Mouse (Mus musculus) limb, embryonic 13.5 days (tissue): ENCODE measurements around the gene 4930407I10Rik. TPM values are rescaled to one million over a fixed set of nuclear protein-coding genes. Genes with fewer than 3 reads are reported as not detected.

Experiments
- ATAC-seq: fragments of 200-750 bp; cut with Nextera tagmentation; 2 replicates; pipeline ENCODE4 v1.8.0; 2017; ENCODE audit warnings: low read depth, moderate number of reproducible peaks, moderate TSS enrichment; ENCODE audit not compliant: low FRiP score
- H3K27ac ChIP-seq: fragments of 300-500 bp; sonication (generic); 2 replicates; pipeline ENCODE4 v1.5.1; 2015; ENCODE audit warnings: inconsistent platforms, mild to moderate bottlenecking, moderate library complexity
- H3K27me3 ChIP-seq: fragments of 300-500 bp; sonication (generic); 2 replicates; pipeline ENCODE4 v1.6.1; 2015; ENCODE audit warnings: mild to moderate bottlenecking, inconsistent platforms
- H3K36me3 ChIP-seq: fragments of 300-500 bp; sonication (generic); 2 replicates; pipeline ENCODE4 v1.6.1; 2015; ENCODE audit warnings: inconsistent platforms, mild to moderate bottlenecking, moderate library complexity
- H3K4me1 ChIP-seq: fragments of 300-500 bp; sonication (generic); 2 replicates; pipeline ENCODE4 v1.6.1; 2015; ENCODE audit warnings: inconsistent platforms
- H3K4me2 ChIP-seq: fragments of 300-500 bp; sonication (generic); replicated peaks from 2 replicates; pipeline ENCODE4 v1.6.1; 2015; ENCODE audit warnings: inconsistent platforms, mild to moderate bottlenecking, moderate library complexity
- H3K4me3 ChIP-seq: fragments of 300-500 bp; sonication (generic); 2 replicates; pipeline ENCODE4 v1.5.1; 2015; ENCODE audit warnings: moderate library complexity, mild to moderate bottlenecking, inconsistent platforms
- H3K9ac ChIP-seq: fragments of 300-500 bp; sonication (generic); 2 replicates; pipeline ENCODE4 v1.6.1; 2015; ENCODE audit warnings: mild to moderate bottlenecking, inconsistent platforms
- H3K9me3 ChIP-seq: fragments of 300-500 bp; sonication (generic); 2 replicates; pipeline ENCODE4 v1.6.1; 2016; ENCODE audit warnings: inconsistent platforms
- WGBS: fragments of 180-500 bp; shearing (Covaris S2); methylation state at CpG from one replicate; pipeline ENCODE4 v1.1.7; 2015; 5-methylcytosine and 5-hydroxymethylcytosine counted together
- polyA plus RNA-seq: library from polyadenylated mRNA; unstranded; fragments of >200 nt; fragmentation: Nextera tagmentation; extraction: Ambion mirVana; gene quantifications from 2 replicates; pipeline ENCODE4 v1.2.1, GENCODE M21; 2015

The 4930407I10Rik gene
- polyA plus RNA-seq, 1 experiment from 2014 or later: 0.03 TPM

GRCm38 (mm10) chr15:82027726-82028125, 31.2 kb upstream of the 4930407I10Rik start:
- Histone ChIP-seq H3K27ac (no peak overlapping the region), H3K4me3 (no peak overlapping the region), H3K9ac (no peak overlapping the region), H3K36me3 (peaks cover 97% of the 10 kb centered on the region), H3K4me2 (no peak overlapping the region), H3K27me3 (no peaks in the 10 kb centered on the region), H3K4me1 (no peaks in the 10 kb centered on the region), H3K9me3 (no peaks in the 10 kb centered on the region)
- no peak for ATAC-seq
- WGBS: 76% methylated on average over 7 of the region's 7 CpGs

GRCm38 (mm10) chr15:82032386-82032785, 26.6 kb upstream of the 4930407I10Rik start:
- H3K27ac ChIP-seq: no peak overlapping the region
- no peak for ATAC-seq
- 0 out of 2 replicates have a peak overlapping the region, but pooled peaks have one; percentile 31 for H3K9ac ChIP-seq
- peaks cover 92% of the 10 kb centered on the region for H3K36me3 ChIP-seq
- H3K27me3 ChIP-seq: no peaks in the 10 kb centered on the region
- no peaks in the 10 kb centered on the region for H3K9me3 ChIP-seq
- H3K4me2 ChIP-seq: no peak overlapping the region
- no peak overlapping the region for H3K4me3 ChIP-seq
- H3K4me1 ChIP-seq: no peaks in the 10 kb centered on the region
- 88% methylated on average over 7 of the region's 7 CpGs for WGBS

GRCm38 (mm10) chr15:82033762-82034161, 25.2 kb upstream of the 4930407I10Rik start, which contains the start of gene Desi1:
Desi1 (minus strand) TSS chr15:82033862.
- no peaks in the 10 kb centered on the region for H3K27me3 ChIP-seq

GRCm38 (mm10) chr15:82035904-82036689, 22.9 kb upstream of the 4930407I10Rik start:
- no peak overlapping the region for H3K4me3 ChIP-seq
- H3K36me3 ChIP-seq: peaks cover 94% of the 10 kb centered on the region
- no peak overlapping the region for H3K9ac ChIP-seq
- no peak overlapping the region for H3K4me2 ChIP-seq
- H3K27me3 ChIP-seq: no peaks in the 10 kb centered on the region
- H3K4me1 ChIP-seq: no peaks in the 10 kb centered on the region
- H3K9me3 ChIP-seq: no peaks in the 10 kb centered on the region
- ATAC-seq: no peak
- no peak overlapping the region for H3K27ac ChIP-seq
- WGBS: 81% methylated on average over 12 of the region's 12 CpGs

More at GRCm38 (mm10) chr15:82033762-82034161, 25.2 kb upstream of the 4930407I10Rik start, which contains the start of gene Desi1:
- Histone ChIP-seq H3K4me3 (no peak within 1 kb of the TSS), H3K4me1 (no peaks in the 10 kb centered on the region), H3K27ac (no peak within 1 kb of the TSS), H3K9ac (no peak within 1 kb of the TSS), H3K36me3 (peaks cover 93% of the 10 kb centered on the region), H3K9me3 (no peaks in the 10 kb centered on the region), H3K4me2 (no peak within 1 kb of the TSS)
- ATAC-seq: no peak
- 93% methylated on average over 4 of the region's 4 CpGs for WGBS

- Histone ChIP-seq H3K9ac (no peak overlapping the region), H3K4me1 (peaks cover 4% of the 10 kb centered on the region), H3K36me3 (peaks cover 70% of the 10 kb centered on the region), H3K4me3 (no peak overlapping the region), H3K27me3 (no peaks in the 10 kb centered on the region), H3K4me2 (no peak overlapping the region), H3K9me3 (no peaks in the 10 kb centered on the region), H3K27ac (no peak overlapping the region)
- WGBS: 91% methylated on average over 1 of the region's 1 CpGs
- ATAC-seq: no peak
Observed at GRCm38 (mm10) chr15:82040650-82041049, 18.3 kb upstream of the 4930407I10Rik start.

- Histone ChIP-seq H3K4me1 (peaks cover 16% of the 10 kb centered on the region), H3K36me3 (peaks cover 35% of the 10 kb centered on the region), H3K27ac (no peak overlapping the region), H3K4me3 (no peak overlapping the region), H3K27me3 (no peaks in the 10 kb centered on the region), H3K4me2 (no peak overlapping the region), H3K9me3 (no peaks in the 10 kb centered on the region), H3K9ac (no peak overlapping the region)
- 98% methylated on average over 7 of the region's 7 CpGs for WGBS
- no peak for ATAC-seq
Observed at GRCm38 (mm10) chr15:82044166-82044784, 14.7 kb upstream of the 4930407I10Rik start.

GRCm38 (mm10) chr15:82046246-82046891, 12.6 kb upstream of the 4930407I10Rik start:
- whole genome bisulfite sequencing: 3% methylated on average over 26 of the region's 26 CpGs

GRCm38 (mm10) chr15:82047080-82047883, 11.7 kb upstream of the 4930407I10Rik start, which contains the start of gene Snu13:
Snu13 (minus strand) TSS chr15:82047598.
- peak within 1 kb of the TSS; percentile 71 for H3K4me3 ChIP-seq
- under 1% methylated on average over 74 of the region's 74 CpGs for WGBS
- H3K36me3 ChIP-seq: peaks cover 16% of the 10 kb centered on the region
- H3K9me3 ChIP-seq: no peaks in the 10 kb centered on the region
- H3K4me1 ChIP-seq: peaks cover 16% of the 10 kb centered on the region
- H3K4me2 ChIP-seq: peak within 1 kb of the TSS; percentile 86
- peak within 1 kb of the TSS; percentile 80 for H3K27ac ChIP-seq
- peak within 1 kb of the TSS; percentile 88 for H3K9ac ChIP-seq
- no peaks in the 10 kb centered on the region for H3K27me3 ChIP-seq
- ATAC-seq: peak; percentile 89; the same call in 1 of the 2 replicates

More at GRCm38 (mm10) chr15:82046246-82046891, 12.6 kb upstream of the 4930407I10Rik start:
- H3K36me3 ChIP-seq: peaks cover 17% of the 10 kb centered on the region
- H3K27ac ChIP-seq: no peak overlapping the region
- no peak for ATAC-seq
- peak overlapping the region; percentile 71 for H3K4me3 ChIP-seq
- peak overlapping the region; percentile 88 for H3K9ac ChIP-seq
- H3K27me3 ChIP-seq: no peaks in the 10 kb centered on the region
- H3K4me2 ChIP-seq: peak overlapping the region; percentile 86
- H3K4me1 ChIP-seq: peaks cover 16% of the 10 kb centered on the region
- no peaks in the 10 kb centered on the region for H3K9me3 ChIP-seq

- H3K27ac ChIP-seq: no peak overlapping the region
- no peaks in the 10 kb centered on the region for H3K36me3 ChIP-seq
- ATAC-seq: no peak
- WGBS: 55% methylated on average over 5 of the region's 5 CpGs
- H3K9ac ChIP-seq: no peak overlapping the region
- no peak overlapping the region for H3K4me3 ChIP-seq
- no peaks in the 10 kb centered on the region for H3K9me3 ChIP-seq
- no peak overlapping the region for H3K4me2 ChIP-seq
- 0 out of 2 replicates have a peak, but pooled peaks cover 3% of the 10 kb centered on the region for H3K4me1 ChIP-seq
- no peaks in the 10 kb centered on the region for H3K27me3 ChIP-seq
Observed at GRCm38 (mm10) chr15:82052544-82052943, 6.4 kb upstream of the 4930407I10Rik start.

- no peak for ATAC-seq
- peak overlapping the region; percentile 41 for H3K4me2 ChIP-seq
Observed at GRCm38 (mm10) chr15:82063909-82064308, 5.0 kb downstream of the 4930407I10Rik start.

GRCm38 (mm10) chr15:82065511-82065910, 6.6 kb downstream of the 4930407I10Rik start:
- no peak overlapping the region; the same call in 1 of the 2 replicates for H3K4me2 ChIP-seq
- peaks cover 16% of the 10 kb centered on the region for H3K4me1 ChIP-seq
- H3K9ac ChIP-seq: no peak overlapping the region
- 0 out of 2 replicates have a peak, but pooled peaks cover 7% of the 10 kb centered on the region for H3K9me3 ChIP-seq
- H3K36me3 ChIP-seq: no peaks in the 10 kb centered on the region
- no peak for ATAC-seq
- H3K27ac ChIP-seq: no peak overlapping the region
- WGBS: 14% methylated on average over 7 of the region's 7 CpGs
- H3K4me3 ChIP-seq: no peak overlapping the region
- H3K27me3 ChIP-seq: peaks cover 65% of the 10 kb centered on the region

More at GRCm38 (mm10) chr15:82063909-82064308, 5.0 kb downstream of the 4930407I10Rik start:
- Histone ChIP-seq H3K9me3 (no peaks in the 10 kb centered on the region), H3K27me3 (peaks cover 49% of the 10 kb centered on the region), H3K4me1 (peaks cover 12% of the 10 kb centered on the region), H3K9ac (peak overlapping the region; percentile 48), H3K36me3 (no peaks in the 10 kb centered on the region), H3K4me3 (0 out of 2 replicates have a peak overlapping the region, but pooled peaks have one; percentile 7), H3K27ac (peak overlapping the region; percentile 1; the same call in 1 of the 2 replicates)
- WGBS: 34% methylated on average over 14 of the region's 14 CpGs
